Mouse (Mus musculus): ENCODE measurements around the gene Tom1l2.

Gene Tom1l2

DNA sequence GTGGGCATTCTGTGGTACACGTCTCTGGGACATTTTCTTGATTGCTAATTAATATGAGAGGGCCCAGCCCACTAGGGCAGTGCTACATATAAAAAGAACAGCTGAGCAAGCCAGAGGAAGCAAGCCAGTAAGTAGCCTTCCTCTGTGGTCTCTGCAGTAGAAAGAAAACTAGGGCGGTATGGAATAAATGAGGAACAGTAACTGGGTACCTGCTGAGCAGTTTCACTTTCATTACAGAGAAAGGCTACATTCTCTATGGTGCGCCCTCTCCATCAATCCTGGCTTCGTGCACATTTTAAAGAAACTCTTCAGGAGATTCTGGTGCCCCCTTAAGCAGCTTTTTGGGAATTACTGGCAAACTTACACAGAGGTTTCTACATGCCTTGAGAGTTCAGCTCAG, 47.1 kb downstream of the Tom1l2 start:
- DNase-seq (ENCODE audit: low read depth): peak; percentile 47

DNA sequence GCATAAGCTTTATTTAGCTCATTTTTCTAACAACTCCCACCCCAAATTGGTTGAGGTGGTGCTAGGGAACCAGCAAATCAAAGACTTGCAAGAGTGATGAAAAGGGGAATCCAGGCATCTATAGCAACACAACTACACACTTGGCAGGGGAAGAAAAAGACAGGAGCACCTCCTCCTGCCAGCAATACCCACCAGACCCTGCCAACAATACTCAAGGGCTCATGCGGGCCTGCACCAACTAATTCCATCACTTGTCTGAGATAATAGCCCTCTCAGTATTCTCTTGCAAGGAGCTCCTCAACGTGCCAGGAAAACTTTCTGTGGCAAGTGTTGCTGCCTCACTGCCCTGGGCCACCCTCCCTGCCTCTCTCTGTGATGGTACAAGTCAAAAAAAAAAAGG, 49.2 kb downstream of the Tom1l2 start:
- no peak for DNase-seq (ENCODE audit: low read depth)

DNA sequence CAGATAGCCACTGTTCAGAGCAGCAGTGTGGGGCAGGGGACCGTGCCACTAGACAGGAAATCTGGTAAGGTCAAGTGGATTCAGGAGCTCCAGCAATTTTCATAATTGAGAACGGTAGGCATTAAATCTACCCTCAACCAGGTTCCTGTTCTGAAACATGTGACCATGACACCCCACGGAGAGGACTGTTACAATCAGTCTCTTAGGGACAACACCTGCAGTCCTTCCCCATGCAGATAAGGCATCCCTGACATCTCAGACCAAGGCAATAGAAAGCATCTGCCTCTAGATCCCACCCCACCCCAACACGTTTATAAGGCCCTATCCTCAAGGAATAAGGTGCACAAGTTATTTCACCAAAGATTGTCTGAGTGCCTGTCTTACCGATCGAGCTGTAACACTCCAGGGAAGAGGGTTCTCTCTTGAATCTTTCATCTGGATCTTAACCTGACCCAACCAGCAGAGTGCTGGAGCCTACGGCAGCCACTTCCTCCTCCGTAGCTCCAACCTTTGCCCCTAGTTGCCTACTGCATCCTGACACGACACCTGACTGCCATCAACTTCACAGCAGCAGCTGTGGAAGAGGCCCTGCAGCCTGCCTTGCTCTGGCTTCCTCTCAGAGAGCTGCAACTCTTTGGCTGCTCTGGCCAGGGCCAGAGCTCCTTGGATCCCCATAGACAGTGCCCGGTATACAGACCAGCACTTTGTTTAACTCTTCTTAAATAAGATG, 50.2 kb downstream of the Tom1l2 start:
- DNase-seq (ENCODE audit: low read depth): peak; percentile 37

DNA sequence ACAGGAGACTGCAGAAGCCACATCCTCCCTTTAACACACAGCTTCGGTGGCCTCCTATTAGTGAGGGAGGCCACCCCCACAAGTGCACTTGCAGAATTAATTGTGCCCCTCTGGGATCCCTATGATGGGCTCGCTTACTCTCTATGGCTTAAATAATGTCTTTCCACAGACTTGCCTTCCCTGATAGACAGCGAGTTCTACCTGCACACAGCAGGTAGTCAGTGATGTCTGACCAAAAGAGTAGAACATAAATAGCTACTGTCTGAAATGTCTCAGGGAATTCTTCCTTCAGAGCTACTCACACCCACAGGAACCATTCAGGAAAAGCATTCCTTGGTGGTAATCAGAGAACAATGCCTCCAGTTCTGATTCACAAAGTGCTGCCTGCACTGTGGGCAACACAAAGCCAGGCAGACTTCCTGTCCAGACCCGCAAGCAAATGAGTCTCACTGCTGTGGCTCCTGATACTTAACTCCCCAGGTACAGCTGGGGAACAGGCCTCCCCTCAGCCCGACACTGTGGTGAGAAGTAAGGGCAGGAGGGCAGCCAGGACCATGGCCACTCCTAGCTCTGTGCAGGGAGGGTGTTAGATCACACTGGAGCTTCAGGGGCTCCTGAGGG, 51.0 kb downstream of the Tom1l2 start:
- DNase-seq (ENCODE audit: low read depth): no peak

DNA sequence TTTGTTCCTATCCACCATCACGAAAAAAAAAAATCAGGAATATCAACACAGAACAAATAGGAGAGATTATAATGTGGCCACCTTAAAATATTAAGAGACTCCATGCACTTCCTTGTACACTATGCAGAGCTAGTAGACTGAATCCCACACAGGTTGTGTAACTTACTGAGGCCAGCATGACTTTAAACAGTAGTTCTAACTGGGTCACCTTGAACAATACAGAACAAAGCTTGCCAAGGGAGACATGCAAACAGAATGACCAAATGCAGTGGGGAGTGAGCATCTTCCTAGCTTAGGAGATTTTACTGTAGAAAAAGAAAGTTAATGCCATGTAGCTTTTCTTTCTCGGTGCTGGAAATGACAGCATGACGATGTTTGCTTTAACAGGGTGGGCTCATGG, 52.4 kb downstream of the Tom1l2 start:
- no peak for DNase-seq (ENCODE audit: low read depth)

DNA sequence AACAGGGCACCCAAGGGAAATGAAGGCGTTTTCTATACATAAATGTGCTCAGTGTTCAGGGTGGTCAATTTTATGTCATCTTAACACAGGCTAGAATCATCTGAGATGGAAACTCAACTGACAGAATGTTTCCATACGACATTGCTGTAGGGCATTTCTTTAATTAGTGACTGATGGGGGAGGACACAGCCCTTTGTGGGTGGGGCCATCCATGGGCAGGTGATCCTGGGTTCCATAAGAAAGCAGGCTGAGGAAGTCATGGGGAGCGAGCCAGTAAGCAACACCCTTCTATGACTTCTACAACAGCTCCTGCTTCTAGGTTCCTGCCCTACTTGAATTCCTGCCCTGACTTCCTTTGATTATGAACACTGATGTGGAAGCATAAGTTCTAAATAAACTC, 54.9 kb downstream of the Tom1l2 start:
- DNase-seq (ENCODE audit: low read depth): no peak

DNA sequence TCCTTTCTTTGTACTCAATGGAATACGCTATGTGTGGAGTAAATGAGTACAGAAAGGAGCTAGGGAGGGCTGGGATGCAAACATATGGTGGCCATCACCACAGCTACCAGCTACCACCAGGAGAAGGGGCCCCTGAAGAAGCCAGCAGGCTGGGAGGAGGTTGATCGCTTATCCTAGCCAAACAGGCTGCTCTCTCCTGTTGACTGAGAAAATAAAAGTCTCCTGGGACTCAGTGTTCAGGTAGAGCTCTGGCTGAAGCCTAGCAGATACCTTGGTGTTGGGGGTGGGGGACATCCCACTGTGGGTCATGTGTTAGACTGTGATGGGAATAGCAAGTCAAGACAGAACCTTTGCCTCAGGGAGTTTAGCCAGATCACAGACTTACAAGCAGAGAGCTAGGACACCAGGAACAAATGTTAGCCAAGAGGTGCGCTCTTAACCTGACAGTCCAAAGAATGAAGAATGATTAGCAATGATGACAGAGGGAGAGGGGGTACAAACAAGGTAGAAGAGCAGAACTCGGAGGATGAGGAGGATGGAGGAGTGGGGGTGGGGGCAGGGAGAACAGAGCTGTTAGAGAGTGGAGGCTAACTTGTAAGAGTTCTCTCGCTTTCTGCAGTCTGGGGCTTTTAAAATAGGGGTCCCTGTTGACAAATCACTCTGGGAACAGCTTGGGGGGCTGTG, 57.9 kb downstream of the Tom1l2 start:
- DNase-seq (ENCODE audit: low read depth): no peak

DNA sequence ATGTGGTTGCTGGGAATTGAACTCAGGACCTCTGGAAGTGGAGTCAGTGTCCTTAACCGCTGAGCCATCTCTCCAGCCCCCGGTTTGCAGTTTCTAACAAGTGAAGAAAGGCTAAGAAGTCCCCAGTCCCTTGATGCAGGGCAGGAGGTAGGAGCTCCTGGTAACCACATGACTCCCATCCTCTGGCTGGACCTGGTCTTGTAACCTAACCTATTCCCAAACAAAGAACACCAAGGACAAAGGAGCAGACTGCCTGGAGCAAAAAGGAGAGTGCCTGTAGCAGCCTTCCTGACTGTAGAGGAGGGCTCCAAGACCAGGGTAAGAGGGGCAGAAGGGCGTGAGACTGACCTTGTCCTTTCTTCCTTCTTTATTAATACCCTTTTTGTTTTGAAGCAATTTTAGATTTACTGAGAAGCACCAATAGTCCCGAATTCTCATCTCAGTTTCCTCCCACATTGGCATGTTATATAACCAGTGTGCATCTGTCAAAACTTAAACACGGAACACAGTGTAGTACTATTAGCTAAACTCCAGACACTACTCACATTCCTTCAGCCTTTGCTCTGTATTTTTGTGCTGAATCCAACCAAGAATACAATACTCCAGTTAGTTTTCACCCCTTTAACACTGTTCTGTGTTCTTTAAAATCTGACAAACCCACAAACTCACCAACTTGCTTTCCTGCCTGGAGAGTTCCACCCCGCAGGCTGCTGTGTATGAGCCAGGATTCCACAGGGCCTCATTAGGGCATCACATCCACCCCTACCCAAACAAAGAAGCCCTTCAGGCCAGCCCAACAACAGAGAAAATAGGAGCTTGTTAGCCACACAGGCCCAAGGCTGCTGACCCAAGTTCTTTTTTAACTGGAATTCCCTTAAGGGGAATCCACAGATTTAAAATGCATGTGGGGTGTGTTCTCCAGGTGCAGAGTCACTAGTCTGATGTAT, 58.7 kb downstream of the Tom1l2 start:
- DNase-seq (ENCODE audit: low read depth): no peak

DNA sequence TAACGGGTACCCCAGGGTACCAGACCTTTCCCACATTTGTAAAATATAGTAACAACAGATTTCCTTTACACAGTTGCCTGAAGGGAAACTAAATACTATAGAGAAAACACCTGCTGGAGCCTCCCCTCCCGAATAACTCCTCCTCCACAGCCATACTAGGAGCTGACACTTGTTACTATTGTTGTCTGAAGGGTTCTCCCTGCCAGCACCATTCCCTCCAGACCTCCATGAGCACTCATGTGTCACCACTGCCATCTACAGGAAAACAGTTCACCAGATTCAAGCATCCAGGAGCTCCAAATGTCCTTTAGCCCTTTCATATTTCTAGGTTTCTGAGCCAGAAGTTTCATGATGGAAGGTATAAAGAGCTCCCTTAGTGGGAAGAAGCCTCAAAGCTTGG, 60.0 kb downstream of the Tom1l2 start:
- DNase-seq (ENCODE audit: low read depth): peak; percentile 45

DNA sequence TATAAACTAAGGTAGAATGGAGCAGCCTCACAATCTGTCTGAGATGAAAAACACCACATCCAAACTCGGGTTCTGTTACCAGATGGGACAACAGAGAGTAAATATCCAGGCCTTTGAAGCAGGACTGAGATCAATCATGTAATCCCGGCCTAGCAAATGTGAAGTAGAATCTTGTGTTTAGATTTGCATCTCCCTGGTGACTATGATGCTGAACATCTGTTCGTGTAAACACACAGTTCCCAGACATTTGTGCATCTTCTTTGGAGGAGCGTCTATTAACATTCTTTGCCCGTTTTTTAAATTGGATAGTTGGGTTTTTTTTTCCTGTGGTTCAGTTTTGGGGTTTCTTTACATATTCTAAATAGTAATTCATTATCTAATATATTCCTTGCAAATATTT, 63.7 kb downstream of the Tom1l2 start:
- DNase-seq (ENCODE audit: low read depth): no peak

DNA sequence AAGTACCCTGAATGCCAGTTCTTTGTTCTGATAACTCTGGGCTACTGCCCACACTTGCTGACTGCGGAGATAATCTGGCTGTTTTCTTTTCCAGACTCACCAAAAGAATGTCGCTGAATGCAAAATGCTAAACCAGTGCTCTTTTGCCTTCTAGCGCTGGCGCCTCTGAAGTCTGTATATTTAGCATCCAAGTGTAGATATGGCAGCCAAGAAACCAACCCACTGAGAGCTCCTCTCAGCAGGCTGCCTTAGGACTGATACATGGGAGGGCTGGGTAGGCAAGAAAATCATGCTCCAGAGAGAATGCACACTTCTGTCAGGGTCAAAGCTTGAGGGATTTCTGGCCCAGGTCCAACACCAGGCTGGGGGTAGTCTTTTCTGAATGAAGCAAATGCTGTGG, 66.4 kb downstream of the Tom1l2 start:
- DNase-seq (ENCODE audit: low read depth): no peak

DNA sequence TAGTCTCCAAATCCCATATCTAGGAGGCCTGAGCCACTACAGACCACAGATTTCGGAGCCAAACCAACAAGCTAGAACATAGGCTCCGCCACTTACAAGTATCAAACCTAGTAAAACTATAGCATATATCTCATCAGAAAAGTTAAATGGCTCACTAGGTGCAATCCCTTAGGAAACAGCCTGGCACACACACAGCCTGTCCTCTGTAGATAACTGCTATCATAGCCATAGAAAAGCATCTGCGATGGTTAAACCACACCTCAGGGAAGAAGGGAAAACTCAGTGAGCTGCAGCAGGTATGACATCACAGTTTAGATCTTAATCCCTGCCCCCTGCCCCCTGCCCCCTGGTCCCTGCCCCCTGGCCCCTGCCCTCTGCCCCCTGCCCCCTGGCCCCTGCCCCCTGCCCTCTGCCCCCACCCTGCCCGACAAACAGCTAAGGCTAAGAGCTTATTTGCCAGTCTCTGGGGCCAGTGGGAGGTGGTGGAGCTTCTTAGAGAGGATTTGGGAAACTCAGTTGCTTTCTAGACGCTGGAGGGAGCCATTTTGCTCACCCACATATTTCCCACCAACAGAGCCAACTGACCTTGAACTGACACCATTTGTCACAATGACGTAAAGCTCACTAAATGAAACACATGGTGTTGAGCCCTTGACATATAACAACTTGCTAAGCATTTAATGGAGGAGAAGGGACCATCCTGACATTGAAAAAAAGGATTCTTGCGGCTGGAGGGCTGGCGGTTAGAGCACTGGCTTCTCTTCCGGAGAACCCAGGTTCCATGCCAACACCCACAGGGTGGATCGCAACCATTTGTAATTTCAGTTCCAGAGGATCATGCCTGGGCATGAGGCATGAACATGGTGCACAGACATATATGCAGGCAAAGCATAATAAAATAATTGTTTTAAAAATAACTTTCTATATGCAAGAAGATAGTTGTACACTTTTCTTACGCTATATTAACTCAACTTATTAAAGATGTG, 72.0 kb downstream of the Tom1l2 start:
- DNase-seq (ENCODE audit: low read depth): no peak

DNA sequence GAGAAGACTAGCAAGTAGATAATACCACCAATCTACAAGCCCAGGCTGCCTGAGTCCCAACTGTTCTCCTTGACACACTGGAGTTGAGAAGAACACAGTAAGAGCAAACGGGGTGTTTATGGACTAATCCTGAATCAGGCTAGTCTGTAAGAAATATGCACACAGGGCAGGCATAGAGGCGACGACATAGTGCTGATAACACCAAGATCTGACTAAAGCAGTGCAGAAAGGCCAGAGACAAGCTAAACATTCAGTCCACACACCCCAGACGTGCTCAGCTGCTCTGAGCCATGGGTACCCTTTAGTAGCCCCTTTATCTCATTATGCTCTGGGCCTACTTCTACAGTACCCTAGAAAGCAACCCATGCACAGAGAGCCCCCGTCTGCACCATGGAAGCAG, 73.2 kb downstream of the Tom1l2 start:
- DNase-seq (ENCODE audit: low read depth): no peak

DNA sequence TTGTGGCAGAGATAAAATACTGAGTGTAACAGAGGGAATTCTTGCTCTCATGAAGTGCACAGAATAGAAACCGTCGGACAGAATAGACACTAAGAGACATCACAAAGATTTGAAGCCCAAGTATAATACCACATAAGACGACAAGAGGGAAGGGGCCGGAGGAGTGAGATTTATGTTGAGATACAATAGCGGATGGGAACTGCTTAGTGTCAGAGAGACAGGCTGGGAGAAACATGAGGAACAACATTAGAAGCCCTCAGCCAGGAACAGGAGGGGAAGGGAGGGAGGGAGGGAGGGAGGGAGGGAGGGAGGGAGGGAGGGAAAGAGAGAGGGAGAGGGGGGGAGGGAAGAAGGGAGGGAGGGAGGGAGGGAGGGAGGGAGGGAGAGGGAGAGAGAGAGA, 74.9 kb downstream of the Tom1l2 start:
- DNase-seq (ENCODE audit: low read depth): no peak

DNA sequence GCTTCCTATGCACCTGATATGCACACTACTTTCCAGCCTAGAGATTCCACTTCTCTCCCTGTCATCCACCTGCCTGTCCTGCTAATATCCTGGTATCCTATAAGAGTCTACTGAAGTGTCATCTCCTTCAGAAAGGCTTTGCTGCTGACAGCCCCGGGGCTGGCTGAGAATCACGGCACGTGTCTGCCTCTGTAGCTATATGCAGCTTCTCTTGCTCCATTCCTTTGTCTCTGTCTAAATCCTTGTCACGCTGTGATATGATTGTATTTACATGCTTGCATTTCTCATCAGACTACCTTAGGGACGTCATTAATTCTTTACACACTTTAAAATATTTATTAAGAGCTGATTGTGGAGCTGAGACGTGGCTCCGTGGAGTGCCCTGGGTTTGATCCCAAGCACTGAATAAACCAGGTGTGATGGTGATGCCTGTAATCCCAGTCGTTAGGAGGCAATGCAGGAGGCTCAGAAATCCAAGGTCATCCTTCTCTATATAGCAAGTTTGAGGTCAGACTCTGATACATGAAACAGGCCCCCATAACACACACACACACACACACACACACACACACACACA, 75.5 kb downstream of the Tom1l2 start:
- DNase-seq (ENCODE audit: low read depth): no peak

DNA sequence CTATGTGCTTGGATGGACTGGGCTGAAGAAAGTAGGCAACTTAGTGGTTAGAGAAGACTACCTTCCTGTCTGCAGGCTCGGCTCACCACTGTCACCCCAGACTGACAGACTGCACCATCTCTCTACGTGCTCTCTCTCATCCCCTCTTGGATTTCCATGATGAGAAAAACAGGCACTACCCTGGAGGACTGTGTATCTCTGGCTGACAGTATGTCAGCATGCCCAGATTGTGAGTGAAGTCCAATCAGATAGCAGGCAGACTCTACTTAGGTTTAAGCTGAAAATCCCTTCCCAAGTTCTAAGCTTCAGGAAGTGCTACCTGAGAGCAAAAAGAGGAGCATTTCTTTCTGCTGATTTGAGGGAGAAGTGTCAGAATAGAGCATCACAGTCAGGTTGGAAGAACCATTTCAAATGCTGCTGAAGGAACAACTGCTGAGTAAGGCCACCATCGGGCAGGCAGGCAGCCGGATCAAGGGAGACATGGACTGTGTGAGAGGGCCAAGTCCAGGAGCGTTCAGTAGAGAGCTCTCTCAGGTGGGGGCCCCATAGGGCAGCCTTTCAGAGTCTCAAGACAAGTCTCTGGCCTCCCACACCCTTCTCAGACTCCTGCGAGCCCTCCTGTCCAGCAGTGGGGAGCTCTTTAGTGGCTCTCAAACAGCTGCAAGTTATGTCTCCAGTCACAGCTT, 76.2 kb downstream of the Tom1l2 start:
- DNase-seq (ENCODE audit: low read depth): no peak

DNA sequence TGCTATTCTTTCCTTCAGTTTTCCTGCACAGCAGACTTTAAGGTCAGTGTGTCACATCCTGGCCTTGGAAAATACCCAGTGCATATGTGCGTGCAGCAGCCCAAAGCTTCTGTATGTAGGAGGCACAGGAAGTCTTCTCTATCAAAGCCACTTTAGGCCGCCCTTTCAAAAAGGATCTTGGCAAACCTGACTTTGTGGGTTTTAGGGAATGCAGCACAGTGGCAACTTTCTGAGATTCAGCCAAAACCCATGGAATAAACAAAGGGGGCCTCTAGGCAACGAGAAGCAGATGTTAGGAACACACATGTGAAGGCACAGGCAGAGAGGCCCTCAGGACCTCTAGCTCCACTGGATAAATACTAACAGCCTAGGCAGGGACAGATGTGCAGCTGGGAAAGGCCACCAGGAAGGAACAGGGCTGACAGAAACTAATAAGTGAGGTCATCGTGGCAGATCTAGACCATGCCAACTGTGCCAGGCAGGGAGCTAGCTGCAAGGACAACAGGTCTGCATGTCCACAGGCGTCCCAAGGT, 79.4 kb downstream of the Tom1l2 start:
- no peak for DNase-seq (ENCODE audit: low read depth)

DNA sequence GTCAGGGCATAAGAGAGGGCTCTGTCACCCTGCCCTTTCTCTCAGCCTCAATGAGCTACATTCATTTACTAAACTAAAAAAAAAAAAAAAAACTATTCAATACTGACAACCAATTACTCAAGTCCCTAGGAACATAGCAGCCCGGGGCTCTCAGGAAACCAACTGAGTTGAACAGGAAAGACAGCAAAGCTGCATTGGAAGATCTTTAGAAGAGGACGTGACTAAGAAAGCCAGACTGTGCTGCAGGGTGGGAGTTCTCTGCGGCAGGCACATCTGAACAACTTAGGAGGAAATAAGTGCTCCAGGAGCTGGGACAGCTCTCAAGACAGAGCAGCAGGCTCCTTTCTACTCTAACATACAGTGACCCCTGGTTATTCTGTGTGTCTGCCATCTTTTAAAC, 84.1 kb downstream of the Tom1l2 start:
- DNase-seq (ENCODE audit: low read depth): no peak

DNA sequence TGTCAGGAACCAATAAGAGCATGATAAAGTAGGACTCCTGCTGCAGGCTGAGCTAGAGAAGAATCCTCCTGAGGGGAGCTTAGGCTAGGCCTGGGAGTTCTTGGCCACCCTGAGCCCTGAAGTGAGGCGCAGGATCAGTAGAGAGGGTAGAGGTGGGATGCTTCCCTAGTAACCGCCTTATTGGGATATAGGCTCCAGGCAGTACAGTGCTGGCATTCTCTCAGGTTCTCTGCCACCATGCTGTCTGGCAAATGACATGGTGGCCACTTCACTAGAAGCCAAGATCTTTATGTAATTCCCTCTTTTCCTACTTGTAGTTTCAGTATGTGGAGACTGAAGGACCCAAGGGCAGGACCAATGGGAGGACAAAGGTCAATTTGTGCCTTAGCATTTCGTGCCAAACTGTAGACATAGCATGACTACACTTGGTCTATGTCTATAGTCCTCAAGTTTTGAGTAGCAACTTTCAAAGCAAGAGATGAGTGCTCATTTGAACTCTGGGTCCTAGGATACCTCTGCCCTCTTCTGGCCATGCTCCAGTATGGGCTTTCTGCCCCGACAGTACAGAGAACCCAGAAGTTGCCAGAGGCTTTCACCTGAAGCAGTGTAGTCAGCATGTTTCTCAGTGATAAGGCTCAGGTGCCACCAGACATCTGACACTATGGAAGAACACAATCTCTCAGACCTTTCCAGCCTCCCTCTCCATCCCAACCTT, 87.3 kb downstream of the Tom1l2 start:
- peak; percentile 47 for DNase-seq (ENCODE audit: low read depth)

Data from naive thymus-derived CD4-positive, alpha-beta T cell, adult 2 months (primary cell).